Mouse (Mus musculus) thymus, adult 2 months (tissue): ENCODE measurements around the gene Unc79.

Experiments used
- CTCF ChIP-seq: fragments of 200-500 bp; IDR thresholded peaks from 2 replicates; pipeline ENCODE4 v1.5.1; 2012; ENCODE audit warnings: mild to moderate bottlenecking, control low read depth, low read length, moderate library complexity, borderline replicate concordance; ENCODE audit not compliant: control insufficient read depth, poor library complexity, insufficient read depth; ENCODE audit errors: extremely low read depth
- POLR2A ChIP-seq: fragments of 200-500 bp; IDR thresholded peaks from 2 replicates; pipeline ENCODE4 v1.6.1; 2012; ENCODE audit warnings: mild to moderate bottlenecking, low read length, control low read depth, moderate library complexity; ENCODE audit not compliant: control insufficient read depth, poor library complexity, insufficient read depth; ENCODE audit errors: extremely low read depth

- TF ChIP-seq CTCF (no peak), POLR2A (no peak)
Observed at GRCm38 (mm10) chr12:103116639-103117038, 168.0 kb downstream of the Unc79 start.
